Mouse (Mus musculus) myocyte (in vitro differentiated cells): ENCODE results near the gene Eif3l. TPM values are rescaled to one million over a fixed set of nuclear protein-coding genes. Genes with fewer than 3 reads are reported as not detected.

ENCODE experiments used
- H3K27me3 ChIP-seq: one replicate; pipeline ENCODE4 v1.6.1; 2011; ENCODE audit not compliant: control insufficient read depth, insufficient read depth, insufficient read length
- H3K36me3 ChIP-seq: one replicate; pipeline ENCODE4 v1.6.1; 2011; ENCODE audit not compliant: control insufficient read depth, insufficient read depth
- H3K4me2 ChIP-seq: one replicate; pipeline ENCODE4 v1.6.1; 2011; ENCODE audit warnings: low read depth, control low read depth
- H3K4me3 ChIP-seq: one replicate; pipeline ENCODE4 v1.5.1; 2011; ENCODE audit warnings: mild to moderate bottlenecking, control low read depth, moderate library complexity
- H3K79me2 ChIP-seq: one replicate; pipeline ENCODE4 v1.6.1; 2011; ENCODE audit not compliant: control insufficient read depth, insufficient read depth
- H3ac ChIP-seq: one replicate; pipeline ENCODE4 v1.6.1; 2011; ENCODE audit not compliant: control insufficient read depth, insufficient read length
- CEBPB ChIP-seq: IDR thresholded peaks from 2 replicates; pipeline ENCODE4 v1.6.1; 2011; ENCODE audit warnings: mild to moderate bottlenecking, moderate library complexity; ENCODE audit not compliant: poor library complexity, insufficient read depth, severe bottlenecking
- E2F4 ChIP-seq: IDR thresholded peaks from one replicate; pipeline ENCODE4 v1.6.1; 2011; ENCODE audit warnings: mild to moderate bottlenecking, control low read depth, moderate library complexity; ENCODE audit not compliant: insufficient read depth
- MAX ChIP-seq: IDR thresholded peaks from one replicate; pipeline ENCODE4 v1.6.1; 2011; ENCODE audit warnings: low read depth, mild to moderate bottlenecking, control low read depth
- MYOD1 ChIP-seq, 3 experiments: IDR thresholded peaks; one replicate each; pipeline ENCODE4 v1.6.1; 2011; ENCODE audit warnings: control low read depth in 2 of 3, low read depth in 2 of 3, mild to moderate bottlenecking in 2 of 3, moderate library complexity in 1 of 3; ENCODE audit not compliant: insufficient read length in 2 of 3, control insufficient read depth in 1 of 3
- MYOG ChIP-seq, 3 experiments: IDR thresholded peaks; one replicate each; pipeline ENCODE4 v1.6.1; 2011; ENCODE audit warnings: control low read depth in 2 of 3, low read depth in 2 of 3, mild to moderate bottlenecking in 2 of 3; ENCODE audit not compliant: insufficient read length in 2 of 3, control insufficient read depth in 1 of 3, insufficient read depth in 1 of 3
- POLR2A ChIP-seq: IDR thresholded peaks from one replicate; pipeline ENCODE4 v1.6.1; 2011; ENCODE audit warnings: low read depth, mild to moderate bottlenecking, control low read depth, moderate library complexity; ENCODE audit not compliant: insufficient read length
- POLR2AphosphoS2 ChIP-seq: IDR thresholded peaks from one replicate; pipeline ENCODE4 v1.6.1; 2011; ENCODE audit warnings: low read depth, control low read depth; ENCODE audit not compliant: insufficient read length
- REST ChIP-seq: IDR thresholded peaks from one replicate; pipeline ENCODE4 v1.6.1; 2011; ENCODE audit warnings: mild to moderate bottlenecking, control low read depth, moderate library complexity; ENCODE audit not compliant: insufficient read depth, insufficient read length
- SRF ChIP-seq: IDR thresholded peaks from one replicate; pipeline ENCODE4 v1.6.1; 2011; ENCODE audit warnings: low read depth; ENCODE audit not compliant: control insufficient read depth, insufficient read length
- TCF12 ChIP-seq: IDR thresholded peaks from one replicate; pipeline ENCODE4 v1.6.1; 2011; ENCODE audit warnings: mild to moderate bottlenecking, control low read depth; ENCODE audit not compliant: poor library complexity, insufficient read depth, severe bottlenecking
- TCF3 ChIP-seq: IDR thresholded peaks from one replicate; pipeline ENCODE4 v1.6.1; 2011; ENCODE audit warnings: low read depth, control low read depth; ENCODE audit not compliant: insufficient read length
- USF1 ChIP-seq: IDR thresholded peaks from one replicate; pipeline ENCODE4 v1.6.1; 2011; ENCODE audit warnings: low read depth, mild to moderate bottlenecking, control low read depth, moderate library complexity
- polyA plus RNA-seq: library from polyadenylated mRNA; unstranded; fragments of >200 nt; fragmentation: generic; extraction: Trizol; gene quantifications from one replicate; pipeline ENCODE4 v1.2.1, GENCODE M21; 2012; ENCODE audit warnings: missing spikeins

Eif3l gene
- polyA plus RNA-seq, 1 experiment: 315 TPM

GRCm38 (mm10) chr15:79067631-79068030 lies 7.3 kb upstream of the Eif3l start:
- Histone ChIP-seq H3K36me3 (no peaks in the 10 kb centered on the region), H3K27me3 (peaks cover 14% of the 10 kb centered on the region), H3K79me2 (no peaks in the 10 kb centered on the region), H3ac (no peak overlapping the region), H3K4me3 (no peak overlapping the region), H3K4me2 (no peak overlapping the region)
- TF ChIP-seq TCF3 (no peak), MYOD1 (IDR thresholded peaks at IDR 0.05; ENCODE audit: control insufficient read depth in 1 of 3, insufficient read length in 2 of 3, low read depth in 2 of 3) (no peak), MAX (no peak), USF1 (no peak), POLR2A (no peak), SRF (no peak), E2F4 (no peak), TCF12 (no peak), MYOG (IDR thresholded peaks at IDR 0.05; ENCODE audit: control insufficient read depth in 1 of 3, insufficient read depth in 1 of 3, insufficient read length in 2 of 3, low read depth in 2 of 3) (no peak), REST (no peak), CEBPB (no peak), POLR2AphosphoS2 (no peak)

GRCm38 (mm10) chr15:79068416-79068815 lies 6.6 kb upstream of the Eif3l start:
- H3K27me3 ChIP-seq: peaks cover 14% of the 10 kb centered on the region
- no peak for TF ChIP-seq POLR2AphosphoS2
- TF ChIP-seq E2F4: no peak
- TF ChIP-seq MYOG (IDR thresholded peaks at IDR 0.05; ENCODE audit: control insufficient read depth in 1 of 3, insufficient read depth in 1 of 3, insufficient read length in 2 of 3, low read depth in 2 of 3): no peak
- TF ChIP-seq TCF12: no peak
- no peak for TF ChIP-seq MAX
- TF ChIP-seq USF1: no peak
- TF ChIP-seq TCF3: no peak
- TF ChIP-seq CEBPB: no peak
- TF ChIP-seq POLR2A: no peak
- TF ChIP-seq SRF: no peak
- no peak for TF ChIP-seq MYOD1 (IDR thresholded peaks at IDR 0.05; ENCODE audit: control insufficient read depth in 1 of 3, insufficient read length in 2 of 3, low read depth in 2 of 3)
- TF ChIP-seq REST: no peak
- H3K36me3 ChIP-seq: no peaks in the 10 kb centered on the region
- no peak overlapping the region for H3ac ChIP-seq
- no peak overlapping the region for H3K4me2 ChIP-seq
- no peak overlapping the region for H3K4me3 ChIP-seq
- H3K79me2 ChIP-seq: no peaks in the 10 kb centered on the region

- H3ac ChIP-seq: no peak overlapping the region
- no peak overlapping the region for H3K4me3 ChIP-seq
- peaks cover 12% of the 10 kb centered on the region for H3K79me2 ChIP-seq
- TF ChIP-seq CEBPB (no peak), USF1 (peak; percentile 48), MAX (no peak), TCF3 (no peak)
- H3K4me2 ChIP-seq: no peak overlapping the region
- peaks cover 4% of the 10 kb centered on the region for H3K36me3 ChIP-seq
- peaks cover 14% of the 10 kb centered on the region for H3K27me3 ChIP-seq
These were observed 3.6 kb upstream of the Eif3l start for GRCm38 (mm10) chr15:79071117-79072039.

- Histone ChIP-seq H3K27me3 (peaks cover 4% of the 10 kb centered on the region), H3K4me2 (no peak overlapping the region), H3K4me3 (peak overlapping the region; percentile 75), H3K36me3 (peaks cover 27% of the 10 kb centered on the region), H3K79me2 (peaks cover 24% of the 10 kb centered on the region), H3ac (no peak overlapping the region)
- TF ChIP-seq TCF12: no peak
- no peak for TF ChIP-seq MYOG (IDR thresholded peaks at IDR 0.05; ENCODE audit: control insufficient read depth in 1 of 3, insufficient read depth in 1 of 3, insufficient read length in 2 of 3, low read depth in 2 of 3)
- no peak for TF ChIP-seq MAX
- no peak for TF ChIP-seq USF1
- no peak for TF ChIP-seq CEBPB
- no peak for TF ChIP-seq SRF
- no peak for TF ChIP-seq E2F4
- TF ChIP-seq REST: no peak
- TF ChIP-seq POLR2AphosphoS2: no peak
- no peak for TF ChIP-seq TCF3
- no peak for TF ChIP-seq MYOD1 (IDR thresholded peaks at IDR 0.05; ENCODE audit: control insufficient read depth in 1 of 3, insufficient read length in 2 of 3, low read depth in 2 of 3)
- TF ChIP-seq POLR2A: no peak
These were observed 1.2 kb upstream of the Eif3l start for GRCm38 (mm10) chr15:79073752-79074151.
